In genomic region chr10:110795206-110795796, GRCm38 (mm10) we compare ENCODE assay signal across 11 mouse cellular contexts. TPM values are rescaled to one million over a fixed set of nuclear protein-coding genes. Genes with fewer than 3 reads are reported as not detected.
DNase-seq lines count a peak whose midpoint lies in the region; ATAC-seq lines count a peak whose summit lies in the region.
"Had no signal": no experiment of that assay in that cellular context is flagged by ENCODE, and none has a peak within 500 bp of the region (broad histone marks: within the 10 kb centered on the region; RNA-seq: fewer than 3 reads in every experiment).

No protein-coding gene starts in this region.

- H3K36me3 ChIP-seq in hindbrain, embryonic 13.5 days = no peaks in the 10 kb centered on the region
- no peaks in the 10 kb centered on the region for H3K36me3 ChIP-seq in hindbrain, embryonic 10.5 days
- no peaks in the 10 kb centered on the region for H3K36me3 ChIP-seq in embryonic facial prominence, embryonic 13.5 days
- H3K36me3 ChIP-seq in limb, embryonic 12.5 days = no peaks in the 10 kb centered on the region
- H3K36me3 ChIP-seq: G1E; liver, embryonic 15.5 days had no signal

- no peaks in the 10 kb centered on the region for H3K27me3 ChIP-seq in hindbrain, embryonic 13.5 days
- H3K27me3 ChIP-seq in hindbrain, embryonic 10.5 days (ENCODE audit: insufficient read depth, poor library complexity, severe bottlenecking) = no peaks in the 10 kb centered on the region
- no peaks in the 10 kb centered on the region for H3K27me3 ChIP-seq in embryonic facial prominence, embryonic 13.5 days
- H3K27me3 ChIP-seq in limb, embryonic 12.5 days = no peaks in the 10 kb centered on the region
- H3K27me3 ChIP-seq: liver, embryonic 15.5 days had no signal

- no peak overlapping the region for H3K9ac ChIP-seq in hindbrain, embryonic 13.5 days
- no peak overlapping the region for H3K9ac ChIP-seq in embryonic facial prominence, embryonic 13.5 days
- no peak overlapping the region for H3K9ac ChIP-seq in limb, embryonic 12.5 days (replicated peaks)
- H3K9ac ChIP-seq: liver, embryonic 15.5 days had no signal

- WGBS in hindbrain, embryonic 13.5 days = 87% methylated on average over 9 of the region's 9 CpGs
- 84% methylated on average over 9 of the region's 9 CpGs for WGBS in hindbrain, embryonic 10.5 days
- WGBS in embryonic facial prominence, embryonic 13.5 days = 80% methylated on average over 9 of the region's 9 CpGs
- WGBS in limb, embryonic 12.5 days = 70% methylated on average over 9 of the region's 9 CpGs

- H3K4me2 ChIP-seq in hindbrain, embryonic 13.5 days = peak overlapping the region; percentile 43; the same call in 1 of the 2 replicates
- H3K4me2 ChIP-seq in embryonic facial prominence, embryonic 13.5 days = peak overlapping the region; percentile 47
- H3K4me2 ChIP-seq in limb, embryonic 12.5 days = peak overlapping the region; percentile 30; the same call in 1 of the 2 replicates
- H3K4me2 ChIP-seq: liver, embryonic 15.5 days had no signal

- peaks cover 7% of the 10 kb centered on the region; the same call in 1 of the 2 replicates for H3K9me3 ChIP-seq in hindbrain, embryonic 13.5 days
- no peaks in the 10 kb centered on the region for H3K9me3 ChIP-seq in hindbrain, embryonic 10.5 days
- no peaks in the 10 kb centered on the region for H3K9me3 ChIP-seq in embryonic facial prominence, embryonic 13.5 days
- no peaks in the 10 kb centered on the region for H3K9me3 ChIP-seq in limb, embryonic 12.5 days
- H3K9me3 ChIP-seq: G1E; liver, embryonic 15.5 days had no signal

- no peak overlapping the region for H3K4me3 ChIP-seq in hindbrain, embryonic 13.5 days
- H3K4me3 ChIP-seq in hindbrain, embryonic 10.5 days = no peak overlapping the region
- 0 out of 2 replicates have a peak overlapping the region, but pooled peaks have one; percentile 6 for H3K4me3 ChIP-seq in embryonic facial prominence, embryonic 13.5 days
- no peak overlapping the region for H3K4me3 ChIP-seq in limb, embryonic 12.5 days (replicated peaks)
- H3K4me3 ChIP-seq: liver, embryonic 15.5 days had no signal

- H3K4me1 ChIP-seq in hindbrain, embryonic 13.5 days (replicated peaks) = peaks cover 8% of the 10 kb centered on the region; the same call in 1 of the 2 replicates
- no peaks in the 10 kb centered on the region for H3K4me1 ChIP-seq in hindbrain, embryonic 10.5 days (replicated peaks)
- H3K4me1 ChIP-seq in embryonic facial prominence, embryonic 13.5 days = peaks cover 9% of the 10 kb centered on the region
- 0 out of 2 replicates have a peak, but pooled peaks cover 10% of the 10 kb centered on the region for H3K4me1 ChIP-seq in limb, embryonic 12.5 days (replicated peaks)
- H3K4me1 ChIP-seq: liver, embryonic 15.5 days had no signal

- H3K27ac ChIP-seq in hindbrain, embryonic 13.5 days = peak overlapping the region; percentile 69; the same call in 1 of the 2 replicates
- H3K27ac ChIP-seq in hindbrain, embryonic 10.5 days = no peak overlapping the region
- no peak overlapping the region for H3K27ac ChIP-seq in embryonic facial prominence, embryonic 13.5 days
- H3K27ac ChIP-seq in limb, embryonic 12.5 days = peak overlapping the region; percentile 47; the same call in 1 of the 2 replicates
- H3K27ac ChIP-seq: liver, embryonic 15.5 days had no signal

- peak; percentile 37; the same call in 1 of the 2 replicates for ATAC-seq in hindbrain, embryonic 13.5 days (ENCODE audit: low FRiP score)
- no peak for ATAC-seq in embryonic facial prominence, embryonic 13.5 days (ENCODE audit: insufficient number of reproducible peaks, insufficient read depth, low FRiP score, low TSS enrichment, low read depth)
- no peak for ATAC-seq in limb, embryonic 12.5 days (ENCODE audit: insufficient number of reproducible peaks, insufficient read depth, low FRiP score, low TSS enrichment, low read depth)

- DNase-seq in hindbrain, embryonic 10.5 days (ENCODE audit: low spot score) = no peak
- DNase-seq in 416B (ENCODE audit: low read depth) = peak; percentile 36
- no peak for DNase-seq in adrenal gland, postnatal 4 days (ENCODE audit: low spot score in 2 of 2)
- DNase-seq in gastrocnemius, postnatal 25 days = no peak
- DNase-seq in kidney, postnatal 36 days = no peak

RNA-seq across cellular contexts. Expression of gene E2f7, which starts 50.1 kb away (rescaled TPM):
- polyA plus RNA-seq in hindbrain, embryonic 13.5 days (2015; fragmentation: Nextera tagmentation; extraction: Ambion mirVana) = 8.4 and 8.9 TPM in 2 replicates
- 35.2 and 47.0 TPM in 2 replicates for polyA plus RNA-seq in hindbrain, embryonic 10.5 days (2016; fragmentation: Nextera tagmentation; extraction: Ambion mirVana)
- polyA plus RNA-seq in embryonic facial prominence, embryonic 13.5 days (2015; fragmentation: Nextera tagmentation; extraction: Ambion mirVana) = 24.3 and 24.9 TPM in 2 replicates
- polyA plus RNA-seq in limb, embryonic 12.5 days (2016; fragmentation: Nextera tagmentation; extraction: Ambion mirVana) = 34.5 and 34.9 TPM in 2 replicates
- 10 to 100 TPM; 13.0 to 13.8 TPM for total RNA-seq in adrenal gland, postnatal 4 days (2021)
- total RNA-seq in gastrocnemius, postnatal 25 days (2021) = 1 to 10 TPM in 1 of 2 experiments, under 1 TPM in 1; 0.56 to 1.2 TPM
- total RNA-seq: neutrophil, adult 5-6 weeks had no signal

Comparison
In these comparisons a context has a peak if more than half of its experiments do, and no peak if none do; other contexts are left out.
1. H3K27ac ChIP-seq: peak in hindbrain, embryonic 13.5 days (single experiment) and limb, embryonic 12.5 days (single experiment); none in hindbrain, embryonic 10.5 days (single experiment) and embryonic facial prominence, embryonic 13.5 days (single experiment).
2. Peak in every context shown above with its lines, with median percentiles within 50 percentile points of each other: H3K4me2 ChIP-seq.